Mouse (Mus musculus): ENCODE results near the gene Rpa1.
"Not testable (repeated sequence)": the region's sequence is repeated elsewhere in the genome, so short reads cannot be mapped to it uniquely, and the experiment has no call there.

Gene Rpa1

DNA sequence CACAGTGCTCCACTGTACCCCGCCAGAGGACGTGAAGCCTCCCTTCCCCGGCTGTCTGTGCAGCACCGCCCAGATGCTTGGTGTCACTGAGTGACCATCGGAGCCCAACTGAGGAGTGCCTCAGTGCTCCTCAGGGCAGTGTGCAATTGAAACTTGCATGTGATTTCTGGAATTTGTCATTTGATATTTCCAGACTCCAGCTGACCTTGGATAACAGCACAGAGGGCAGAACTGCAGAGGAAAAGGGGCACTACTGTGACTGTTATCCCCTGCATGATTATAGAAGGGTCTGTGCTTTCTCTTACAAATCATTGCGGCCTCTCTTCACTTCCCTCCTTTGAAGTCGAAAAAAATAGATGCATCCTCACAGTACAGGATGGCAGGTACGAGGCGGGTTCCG lies 60.2 kb downstream of the Rpa1 start:
- peak; percentile 47 to 75 for DNase-seq (ENCODE audit: inconsistent age in 2 of 2, low spot score in 1 of 2)

GRCm38 (mm10) chr11:75286868-75287267 lies 61.3 kb downstream of the Rpa1 start:
- DNase-seq (ENCODE audit: inconsistent age in 2 of 2, low spot score in 1 of 2) = peak; percentile 47 to 81

GRCm38 (mm10) chr11:75285893-75286467 lies 62.1 kb downstream of the Rpa1 start:
- DNase-seq (ENCODE audit: inconsistent age in 2 of 2, low spot score in 1 of 2) = peak; percentile 85 to 91

GRCm38 (mm10) chr11:75283784-75284183 lies 64.3 kb downstream of the Rpa1 start:
- DNase-seq (ENCODE audit: inconsistent age in 2 of 2, low spot score in 1 of 2) = not testable (repeated sequence)

DNA sequence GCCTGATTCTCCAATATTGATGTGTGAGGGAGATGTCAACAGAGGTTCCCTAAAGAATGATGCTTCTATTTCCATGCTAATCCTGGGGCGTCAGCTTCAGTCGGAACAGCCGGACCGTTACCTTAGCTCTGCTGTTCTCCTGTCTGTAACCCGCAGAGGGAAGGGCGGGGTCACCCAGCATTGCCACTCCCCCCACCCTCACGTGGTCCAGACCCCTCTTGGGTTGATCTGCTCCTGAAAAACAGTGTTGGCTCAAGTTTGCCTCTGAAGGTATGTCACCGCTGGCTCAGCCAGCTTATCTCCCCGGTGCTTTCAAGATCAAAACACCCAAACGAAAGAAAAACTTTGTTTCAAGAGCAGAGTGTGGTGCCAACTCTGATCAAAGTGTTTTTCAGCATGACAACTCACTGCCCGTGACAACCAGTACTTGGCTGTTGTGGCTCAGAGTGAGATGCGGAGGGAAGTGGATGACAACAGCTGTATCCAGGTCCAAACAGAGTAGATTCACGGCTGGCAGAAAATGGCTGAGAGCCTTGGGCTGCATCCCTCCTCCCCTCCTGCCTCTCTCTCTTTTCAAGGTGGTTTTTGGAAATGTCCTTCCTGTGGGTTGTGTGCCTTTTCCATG lies 65.5 kb downstream of the Rpa1 start:
- peak; percentile 69 to 83 for DNase-seq (ENCODE audit: inconsistent age in 2 of 2, low spot score in 1 of 2)

DNA sequence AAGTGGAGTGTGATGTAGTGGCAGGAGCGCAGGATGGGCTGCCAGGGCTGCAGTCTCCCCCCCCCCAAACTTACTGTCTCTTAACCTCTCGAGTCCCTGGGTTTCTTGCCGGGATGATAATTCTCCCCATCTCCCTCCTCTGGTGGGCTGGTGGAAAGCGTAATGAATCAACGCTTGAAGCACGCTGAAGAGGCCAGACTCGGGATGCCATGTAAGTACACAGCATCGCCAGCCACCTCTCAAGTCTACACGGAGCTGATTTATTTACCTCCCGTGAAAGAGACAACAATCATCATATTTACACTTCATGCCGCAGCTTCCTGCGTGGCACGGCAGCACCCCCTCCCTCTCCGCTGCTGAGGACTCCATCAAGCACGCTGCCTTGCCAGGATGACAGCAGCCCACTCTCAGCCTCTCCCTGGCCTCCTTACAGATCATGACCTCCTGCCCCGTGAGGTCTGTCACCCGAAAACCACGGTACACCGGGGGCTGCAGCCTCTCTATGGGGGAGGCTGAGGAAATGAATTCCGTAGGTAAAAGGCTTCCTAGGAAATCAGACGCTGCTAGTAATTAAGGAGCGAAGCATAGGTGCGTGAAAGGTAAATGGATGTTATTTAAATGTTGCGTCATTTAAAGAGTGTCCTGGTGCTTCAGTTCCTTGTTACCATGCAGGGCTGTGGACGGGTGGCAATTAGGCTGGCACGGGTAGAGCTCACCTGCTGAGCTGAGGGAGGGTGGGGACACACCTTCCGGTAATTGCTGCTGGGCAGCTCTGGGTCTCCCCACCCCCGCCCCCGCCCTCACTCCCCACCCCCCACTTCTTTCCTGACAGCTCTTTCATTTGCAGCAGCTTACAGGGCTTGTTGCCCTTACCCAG lies 66.5 kb downstream of the Rpa1 start:
- no peak for DNase-seq (ENCODE audit: inconsistent age in 2 of 2, low spot score in 1 of 2)

GRCm38 (mm10) chr11:75280435-75281001 lies 67.6 kb downstream of the Rpa1 start:
- peak in 1 of 2 experiments; percentile 55 for DNase-seq (ENCODE audit: inconsistent age in 2 of 2, low spot score in 1 of 2)

DNA sequence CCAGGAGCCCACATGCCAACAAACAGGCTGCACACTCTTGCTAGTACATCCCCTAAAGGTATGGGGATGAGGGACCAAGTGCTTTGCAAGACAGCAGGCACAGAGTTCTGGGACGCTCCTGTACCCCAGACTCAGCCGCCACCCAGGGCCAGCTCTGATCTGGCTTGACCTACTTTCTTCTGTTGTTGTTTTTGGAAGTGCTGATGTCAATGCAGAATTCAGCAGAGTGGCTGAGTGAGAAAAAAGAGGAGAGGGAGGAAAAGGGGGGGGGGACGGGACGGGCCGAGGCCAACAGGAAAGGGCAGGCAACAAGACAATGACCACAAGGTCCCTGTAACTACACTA lies 68.1 kb downstream of the Rpa1 start:
- no peak for DNase-seq (ENCODE audit: inconsistent age in 2 of 2, low spot score in 1 of 2)

- DNase-seq (ENCODE audit: inconsistent age in 2 of 2, low spot score in 1 of 2) = peak in 1 of 2 experiments; percentile 70
Observed at GRCm38 (mm10) chr11:75279342-75280065, 68.6 kb downstream of the Rpa1 start.

DNA sequence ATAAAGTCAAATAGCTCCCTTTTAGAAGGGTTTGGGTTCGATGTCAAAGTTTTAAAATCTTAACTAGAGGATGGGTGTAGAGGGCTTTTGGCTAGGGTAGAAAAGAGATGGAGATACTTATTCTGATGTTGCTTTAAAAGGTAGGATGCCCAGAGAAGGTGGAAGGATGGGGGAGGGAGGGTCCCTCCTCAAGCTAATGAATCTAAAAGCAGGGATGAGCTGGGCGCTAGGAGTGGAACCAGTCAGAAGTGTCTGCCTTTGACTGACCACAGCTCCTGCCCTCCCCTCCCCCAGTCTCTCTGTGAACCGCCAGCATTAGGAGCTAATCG lies 69.1 kb downstream of the Rpa1 start:
- DNase-seq (ENCODE audit: inconsistent age in 2 of 2, low spot score in 1 of 2) = no peak

- DNase-seq (ENCODE audit: inconsistent age in 2 of 2, low spot score in 1 of 2) = no peak
Observed at GRCm38 (mm10) chr11:75278115-75278514, 70.0 kb downstream of the Rpa1 start.

- DNase-seq (ENCODE audit: inconsistent age in 2 of 2, low spot score in 1 of 2) = no peak
Observed at GRCm38 (mm10) chr11:75275035-75275434, 73.1 kb downstream of the Rpa1 start.

- DNase-seq (ENCODE audit: inconsistent age in 2 of 2, low spot score in 1 of 2) = no peak
Observed at GRCm38 (mm10) chr11:75273466-75273865, 74.7 kb downstream of the Rpa1 start.

DNA sequence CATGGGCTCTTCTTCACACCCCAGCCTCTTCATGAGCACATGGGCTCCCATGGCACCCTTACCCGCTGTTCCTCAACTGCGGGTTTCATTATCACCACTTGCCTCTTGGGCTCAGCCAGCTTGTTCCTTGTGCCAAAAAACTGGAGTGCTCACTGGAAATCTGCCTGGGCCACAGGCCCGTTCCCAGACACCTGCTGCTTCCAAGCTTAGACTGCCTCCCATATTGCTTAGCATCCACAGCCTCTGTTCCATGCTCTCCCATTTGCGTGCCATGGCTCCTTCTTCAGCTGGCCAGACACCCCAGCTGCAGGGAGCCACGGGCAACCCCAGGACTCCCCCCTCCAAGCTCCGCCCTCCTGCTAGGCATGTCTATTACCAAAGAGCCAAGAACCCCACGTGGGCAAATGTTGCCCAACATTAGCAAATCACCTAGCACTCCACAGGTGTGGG lies 77.1 kb downstream of the Rpa1 start:
- DNase-seq (ENCODE audit: inconsistent age in 2 of 2, low spot score in 1 of 2) = peak in 1 of 2 experiments; percentile 48

GRCm38 (mm10) chr11:75270276-75270984 lies 77.7 kb downstream of the Rpa1 start:
- DNase-seq (ENCODE audit: inconsistent age in 2 of 2, low spot score in 1 of 2) = no peak

- DNase-seq (ENCODE audit: inconsistent age in 2 of 2, low spot score in 1 of 2) = peak in 1 of 2 experiments; percentile 55
Observed at GRCm38 (mm10) chr11:75269213-75269612, 78.9 kb downstream of the Rpa1 start.

- DNase-seq (ENCODE audit: inconsistent age in 2 of 2, low spot score in 1 of 2) = peak; percentile 84 to 85
Observed at GRCm38 (mm10) chr11:75268492-75268891, 79.6 kb downstream of the Rpa1 start.

GRCm38 (mm10) chr11:75267826-75268281 lies 80.3 kb downstream of the Rpa1 start:
- peak in 1 of 2 experiments; percentile 78 for DNase-seq (ENCODE audit: inconsistent age in 2 of 2, low spot score in 1 of 2)

- DNase-seq (ENCODE audit: inconsistent age in 2 of 2, low spot score in 1 of 2) = peak in 1 of 2 experiments; percentile 62
Observed at GRCm38 (mm10) chr11:75265545-75265944, 82.6 kb downstream of the Rpa1 start.

- DNase-seq (ENCODE audit: inconsistent age in 2 of 2, low spot score in 1 of 2) = no peak
Observed at GRCm38 (mm10) chr11:75264550-75264949, 83.6 kb downstream of the Rpa1 start.

Data from adrenal gland, adult (tissue).